Mouse (Mus musculus): Measurements from ENCODE around the gene Slc45a3.
A peak's percentile ranks its signal among the peaks of the same experiment; 100 is the strongest.

Slc45a3 gene

DNA sequence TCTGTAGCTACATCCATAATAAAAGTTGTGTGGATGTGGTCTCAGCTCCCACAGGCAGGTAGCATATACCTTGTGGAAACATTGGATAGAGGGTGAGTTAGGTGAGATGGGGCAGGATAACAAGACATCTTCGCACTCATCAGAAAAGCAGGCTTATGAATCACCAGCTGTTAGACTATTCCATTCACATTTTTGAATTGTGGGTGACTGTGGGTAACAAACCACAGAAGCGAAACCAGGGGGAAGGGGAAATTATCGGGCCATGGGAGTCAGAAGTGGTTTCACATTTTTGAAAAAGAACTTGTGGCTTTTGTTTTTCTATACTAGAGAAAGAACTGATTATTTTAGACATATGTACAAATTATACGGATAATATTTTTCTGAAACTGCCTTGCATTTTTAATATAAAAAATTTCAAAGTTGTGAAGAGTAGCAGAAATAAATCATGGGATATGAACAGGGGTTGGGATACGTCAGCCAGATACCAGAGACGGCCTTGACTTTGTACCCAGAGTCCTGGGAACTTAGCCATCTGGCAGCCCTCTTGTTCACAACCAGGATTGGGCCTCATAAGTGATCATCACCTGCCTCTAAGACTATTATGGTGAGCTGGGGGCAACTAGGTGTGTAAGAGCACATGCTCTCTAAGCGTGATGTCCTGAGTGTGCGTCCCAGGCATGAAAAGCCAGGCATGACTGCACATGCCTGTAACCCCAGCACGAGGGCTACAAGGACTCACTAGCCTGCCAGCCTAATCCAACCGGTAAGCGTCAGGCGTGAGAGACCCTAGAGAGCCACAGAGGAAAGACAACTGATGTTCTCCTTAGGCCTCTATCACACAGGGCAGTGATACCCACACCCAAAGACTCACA lies 30.6 kb downstream of the Slc45a3 start:
- DNase-seq (ENCODE audit: low spot score in 2 of 2) = no peak

DNA sequence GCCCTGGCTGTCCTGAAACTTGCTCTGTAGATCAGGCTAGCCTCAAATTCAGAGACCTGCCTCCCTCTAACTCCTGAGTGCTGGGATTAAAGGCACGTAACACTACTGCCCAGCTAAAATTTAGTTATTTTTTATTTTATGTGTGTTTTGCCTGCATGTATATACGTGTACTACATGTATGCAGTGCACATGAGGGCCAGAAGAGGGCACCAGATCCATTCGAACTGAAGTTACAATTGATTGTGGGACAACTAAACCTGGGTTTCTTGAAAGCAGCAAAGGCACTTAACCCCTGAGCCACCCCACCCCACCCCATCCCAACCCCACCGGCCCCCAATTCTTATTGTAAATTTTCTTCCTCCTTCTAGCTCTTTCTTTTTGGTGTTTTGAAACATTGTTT lies 32.3 kb downstream of the Slc45a3 start:
- DNase-seq (ENCODE audit: low spot score in 2 of 2) = peak; percentile 73 to 87

DNA sequence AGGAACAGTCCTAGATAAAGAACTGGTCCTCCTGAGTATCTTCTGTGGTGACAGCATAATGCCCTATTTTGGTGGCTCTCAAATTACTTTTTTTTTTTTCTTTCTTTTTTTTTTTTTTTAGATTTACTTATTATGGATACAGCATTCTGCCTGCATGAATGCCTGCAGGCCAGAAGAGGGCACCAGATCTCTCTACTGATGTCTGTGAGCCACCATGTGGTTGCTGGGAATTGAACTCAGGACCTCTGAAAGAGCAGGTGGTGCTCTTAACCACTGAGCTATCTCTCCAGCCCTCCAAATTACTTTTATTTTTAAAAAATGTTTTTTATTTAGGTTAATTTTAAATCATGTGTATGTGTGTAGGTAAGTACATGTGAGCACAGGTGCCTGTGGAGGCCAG lies 37.7 kb downstream of the Slc45a3 start:
- DNase-seq (ENCODE audit: low spot score in 2 of 2) = no peak

DNA sequence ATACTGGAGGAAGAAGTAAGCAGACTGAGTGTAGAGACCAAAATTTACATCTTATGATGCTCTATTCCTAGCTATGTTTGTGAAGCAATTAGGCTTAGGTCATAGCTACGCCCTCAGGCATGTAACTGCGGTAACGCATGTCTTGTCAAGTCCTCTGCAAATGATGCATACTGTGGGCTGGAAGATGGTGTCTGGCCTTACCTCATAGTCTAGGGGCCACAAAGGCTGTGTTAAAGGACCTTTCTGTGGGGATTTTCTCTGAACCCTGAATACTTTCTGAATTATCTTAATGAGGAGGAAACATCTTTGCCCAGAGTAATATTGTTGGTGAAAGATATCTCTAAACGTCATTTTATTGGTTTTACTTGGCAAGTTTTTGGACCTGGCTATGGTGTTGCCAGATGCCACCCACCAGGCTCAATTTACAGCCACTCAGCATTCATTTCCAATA lies 39.1 kb downstream of the Slc45a3 start:
- no peak for DNase-seq (ENCODE audit: low spot score in 2 of 2)

DNA sequence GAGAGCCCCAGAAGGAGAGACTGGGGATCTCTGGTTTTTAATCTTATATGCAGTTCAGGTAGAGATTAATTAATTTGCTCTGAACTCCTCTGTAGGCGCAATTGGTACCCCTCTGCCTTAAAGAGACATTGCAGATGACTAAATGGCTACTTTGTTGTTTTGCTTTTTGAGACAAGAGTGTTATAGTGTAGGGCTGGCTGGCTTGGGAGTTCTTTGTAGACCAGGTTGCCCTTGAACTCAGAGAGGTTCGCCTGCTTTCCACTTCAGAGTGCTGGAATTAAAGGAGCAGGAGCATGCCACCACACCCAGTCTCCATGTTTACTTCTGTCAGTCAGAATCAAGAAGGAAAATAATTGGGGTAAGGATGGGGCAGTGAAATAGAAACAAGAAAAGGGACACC lies 40.3 kb downstream of the Slc45a3 start:
- no peak for DNase-seq (ENCODE audit: low spot score in 2 of 2)

DNA sequence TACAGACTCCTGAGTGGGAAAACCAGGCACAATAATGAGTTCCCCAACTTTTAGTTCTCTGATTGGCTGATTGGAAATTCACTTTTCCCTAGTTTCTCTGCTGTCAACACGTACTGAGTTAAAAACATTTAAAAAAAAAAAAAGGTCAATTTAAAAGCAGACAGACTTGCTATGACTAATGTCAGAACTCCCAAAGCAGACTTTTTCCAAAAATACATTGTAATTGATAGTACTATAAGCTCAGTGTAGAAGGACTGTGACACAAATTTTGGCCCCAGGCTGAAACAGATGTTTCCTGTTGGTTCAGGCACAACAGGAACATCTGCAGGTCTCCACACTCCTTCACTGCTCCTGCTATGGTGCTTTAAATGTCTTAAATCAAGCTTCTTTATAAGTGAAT lies 41.0 kb downstream of the Slc45a3 start:
- no peak for DNase-seq (ENCODE audit: low spot score in 2 of 2)

DNA sequence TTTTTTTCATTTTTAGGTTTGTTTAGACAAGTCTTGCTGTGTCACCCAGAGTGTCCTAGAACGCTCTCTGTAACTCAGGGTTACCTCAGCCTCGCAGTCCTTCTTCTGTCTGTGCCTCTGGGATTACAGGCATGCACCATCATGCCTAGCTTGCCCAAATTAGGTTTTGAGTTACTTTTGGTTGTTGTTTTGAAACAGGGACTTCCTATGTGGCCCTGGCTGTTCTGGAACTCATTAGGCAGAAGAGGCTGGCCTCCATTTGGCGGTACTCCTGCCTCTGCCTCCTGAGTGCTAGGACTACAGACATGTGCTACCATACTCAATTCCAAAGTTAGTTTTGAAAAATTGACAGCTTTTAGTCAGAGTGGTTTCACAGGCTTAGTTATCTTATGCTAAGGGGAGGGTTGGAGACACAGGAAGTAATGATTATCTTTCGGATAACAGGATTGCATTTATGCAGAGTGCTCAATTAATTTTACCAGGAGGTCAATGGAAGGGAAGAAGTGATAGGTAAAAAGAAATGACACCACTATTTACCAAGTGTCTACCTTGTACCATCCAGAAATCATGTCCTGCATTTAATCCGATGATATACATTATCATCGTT lies 41.9 kb downstream of the Slc45a3 start:
- DNase-seq (ENCODE audit: low spot score in 2 of 2) = no peak

DNA sequence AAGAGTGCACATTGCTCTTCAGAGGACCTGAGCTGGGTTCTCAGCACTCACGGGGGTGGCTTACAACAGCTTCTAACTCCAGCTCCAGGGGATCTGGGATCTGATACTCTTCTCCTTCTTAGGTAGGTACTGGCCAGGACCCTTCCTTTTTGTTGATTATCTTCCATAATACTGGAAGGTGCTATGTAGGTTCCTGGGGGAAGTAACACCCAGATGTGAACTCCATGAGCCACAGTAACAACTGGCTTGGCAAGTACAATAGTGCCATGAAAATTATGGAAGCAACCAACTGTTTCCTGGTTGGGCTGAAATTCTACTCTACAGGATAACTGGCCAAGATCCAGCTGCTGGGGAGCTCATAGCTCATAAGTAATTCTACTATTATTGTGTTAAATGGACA lies 42.7 kb downstream of the Slc45a3 start:
- DNase-seq (ENCODE audit: low spot score in 2 of 2) = no peak

DNA sequence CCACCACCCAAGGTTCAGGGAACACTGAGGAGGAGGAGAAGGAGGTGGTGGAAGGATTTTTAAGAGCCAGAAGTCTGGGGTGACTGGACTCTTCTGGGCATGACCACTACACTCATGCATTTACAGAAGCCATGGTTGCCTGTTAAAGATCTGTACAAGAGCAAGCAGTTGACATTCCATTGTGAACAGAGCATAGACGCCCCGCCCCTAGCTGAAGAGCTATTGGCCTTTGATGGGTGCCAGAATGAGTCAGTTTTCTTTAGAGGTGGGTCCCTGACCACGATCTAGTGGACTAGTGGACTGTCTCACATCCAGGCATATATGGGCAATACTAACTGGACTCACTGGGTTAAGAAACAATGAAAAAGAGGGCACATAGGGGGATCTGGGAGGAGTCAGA lies 43.3 kb downstream of the Slc45a3 start:
- DNase-seq (ENCODE audit: low spot score in 2 of 2) = no peak

DNA sequence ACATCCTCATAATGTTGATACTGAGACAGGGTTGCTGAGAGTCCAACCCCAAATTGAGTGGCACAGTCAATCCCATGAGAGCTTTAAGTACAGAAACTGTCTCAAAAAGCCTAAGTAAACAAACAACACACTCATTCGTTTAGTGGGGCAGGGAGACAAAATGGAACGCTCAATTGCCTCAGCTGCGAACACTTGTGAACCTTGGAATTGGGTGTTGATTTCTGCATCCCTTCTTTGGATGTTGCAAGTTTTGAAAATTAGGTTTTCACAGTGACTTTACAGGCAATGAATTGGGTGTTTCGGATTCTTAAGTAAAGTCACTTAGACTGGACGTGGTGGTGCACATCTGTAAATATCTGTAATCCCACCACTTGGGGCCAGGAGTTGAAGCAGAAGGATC lies 44.0 kb downstream of the Slc45a3 start:
- DNase-seq (ENCODE audit: low spot score in 2 of 2) = no peak

DNA sequence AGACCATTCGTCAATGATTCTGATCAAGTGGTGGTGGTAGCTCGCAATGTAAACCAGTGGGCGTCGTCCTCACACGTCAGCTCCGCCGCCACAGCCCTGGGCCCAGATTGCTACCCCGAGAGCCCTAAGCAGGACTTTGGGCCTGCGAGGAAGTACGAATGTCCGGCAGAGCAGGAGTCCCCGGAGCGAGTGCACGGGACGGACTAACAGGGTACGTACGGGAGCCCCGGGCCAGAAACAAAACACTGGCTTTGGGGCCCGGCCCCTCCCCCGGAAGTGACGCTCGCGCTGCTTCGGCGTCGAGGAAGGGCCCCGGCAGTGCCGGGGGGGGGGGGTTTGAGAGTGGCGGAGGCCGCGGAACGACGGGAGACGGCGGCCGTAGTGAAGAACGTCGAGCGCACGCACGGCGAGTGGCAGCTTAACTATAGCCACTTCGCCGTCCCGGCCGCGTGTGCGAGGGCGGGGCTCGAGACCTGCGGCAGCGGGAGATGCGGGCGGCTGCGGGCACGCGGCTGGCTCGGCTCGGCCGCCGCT lies 44.6 kb downstream of the Slc45a3 start, which contains the start of gene Elk4:
Gene Elk4, plus strand, starts transcription at position 326 of the 534 bp plus-strand sequence.
- peak; percentile 87 to 94 for DNase-seq (ENCODE audit: low spot score in 2 of 2)

DNA sequence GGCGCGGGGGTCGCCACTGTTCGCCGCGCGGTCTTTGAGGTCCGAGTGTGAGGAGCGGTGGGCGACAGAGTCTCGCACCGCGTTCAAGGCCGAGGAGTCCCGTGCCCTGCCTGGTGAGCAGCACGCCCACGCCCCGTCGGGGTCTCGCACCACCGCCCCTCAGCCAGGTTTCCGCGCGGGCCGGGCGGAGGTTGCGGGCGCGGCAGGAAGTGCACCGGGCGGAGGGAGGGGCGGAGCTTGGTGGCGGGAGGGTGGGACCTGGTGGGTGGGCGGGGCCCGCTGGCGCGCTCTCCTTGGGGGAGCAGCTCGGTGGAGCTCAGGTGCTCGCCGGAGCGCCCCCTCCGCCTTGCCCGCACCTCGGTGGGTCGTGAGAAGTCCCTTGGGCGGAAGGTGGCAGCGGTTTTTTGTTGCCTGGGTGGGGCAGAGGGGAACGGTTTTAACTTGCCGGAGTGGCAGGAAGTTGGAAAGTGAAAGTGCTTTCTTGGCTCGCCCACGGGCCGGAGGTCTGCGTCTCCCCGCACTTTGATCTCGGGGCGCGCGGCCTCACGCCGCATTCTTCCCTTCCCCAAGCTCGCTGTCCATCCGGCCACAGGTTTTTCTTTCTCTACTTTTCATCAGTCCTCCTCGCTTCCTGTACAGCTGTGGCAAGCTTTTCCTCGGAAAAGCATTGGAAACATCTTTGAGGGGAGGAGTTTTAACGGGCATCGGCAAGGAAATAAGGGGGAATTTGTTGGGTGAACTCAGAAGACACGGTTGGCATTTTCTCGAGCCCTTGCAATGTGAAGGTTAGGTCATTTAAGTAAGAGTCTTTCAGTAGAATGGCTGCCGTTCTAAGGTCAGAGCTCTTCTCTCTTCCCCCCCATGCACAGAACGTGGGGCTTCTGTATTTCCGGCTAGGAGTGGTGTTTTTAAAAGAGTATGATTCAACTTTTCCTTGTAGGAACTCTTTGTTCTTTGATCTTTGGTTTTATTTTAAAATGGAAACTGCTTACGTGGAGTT lies 45.4 kb downstream of the Slc45a3 start:
- peak; percentile 90 to 96 for DNase-seq (ENCODE audit: low spot score in 2 of 2)

DNA sequence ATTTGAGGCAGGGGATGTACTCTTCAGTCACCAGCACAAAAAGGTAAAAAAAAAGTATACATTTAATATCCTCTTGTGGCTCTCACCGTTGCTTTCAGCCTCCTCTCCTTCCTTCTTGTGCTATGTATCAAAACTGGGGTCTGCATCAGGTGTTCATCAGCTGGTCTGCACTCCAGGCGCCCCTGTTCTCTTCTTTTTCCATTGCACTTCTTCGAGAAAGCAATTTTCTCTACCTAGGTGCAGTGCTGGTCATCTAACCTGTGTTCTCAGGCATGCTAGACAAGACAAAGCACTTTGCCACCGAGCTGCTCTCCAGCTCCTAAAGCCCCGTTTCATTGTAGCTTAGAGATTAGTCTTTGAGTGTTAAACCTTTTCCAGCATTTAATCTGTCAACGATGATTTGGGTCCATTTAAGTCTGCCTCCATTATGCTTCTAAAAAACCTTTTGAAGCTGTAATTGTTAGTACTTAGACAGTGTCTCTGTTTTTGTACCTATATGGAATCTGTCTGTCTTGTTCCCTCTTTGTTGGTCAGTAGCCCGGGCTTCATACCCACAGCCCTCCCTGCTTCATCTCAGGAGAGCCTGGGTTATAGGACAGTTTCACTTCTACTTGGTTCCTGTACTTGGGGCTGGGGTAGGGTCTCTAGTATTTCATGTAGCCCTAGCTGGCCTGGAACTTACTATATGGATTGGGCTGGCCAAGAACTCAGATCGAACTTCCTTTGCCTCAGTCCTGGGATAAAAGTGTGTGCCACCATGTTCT lies 46.3 kb downstream of the Slc45a3 start:
- no peak for DNase-seq (ENCODE audit: low spot score in 2 of 2)

DNA sequence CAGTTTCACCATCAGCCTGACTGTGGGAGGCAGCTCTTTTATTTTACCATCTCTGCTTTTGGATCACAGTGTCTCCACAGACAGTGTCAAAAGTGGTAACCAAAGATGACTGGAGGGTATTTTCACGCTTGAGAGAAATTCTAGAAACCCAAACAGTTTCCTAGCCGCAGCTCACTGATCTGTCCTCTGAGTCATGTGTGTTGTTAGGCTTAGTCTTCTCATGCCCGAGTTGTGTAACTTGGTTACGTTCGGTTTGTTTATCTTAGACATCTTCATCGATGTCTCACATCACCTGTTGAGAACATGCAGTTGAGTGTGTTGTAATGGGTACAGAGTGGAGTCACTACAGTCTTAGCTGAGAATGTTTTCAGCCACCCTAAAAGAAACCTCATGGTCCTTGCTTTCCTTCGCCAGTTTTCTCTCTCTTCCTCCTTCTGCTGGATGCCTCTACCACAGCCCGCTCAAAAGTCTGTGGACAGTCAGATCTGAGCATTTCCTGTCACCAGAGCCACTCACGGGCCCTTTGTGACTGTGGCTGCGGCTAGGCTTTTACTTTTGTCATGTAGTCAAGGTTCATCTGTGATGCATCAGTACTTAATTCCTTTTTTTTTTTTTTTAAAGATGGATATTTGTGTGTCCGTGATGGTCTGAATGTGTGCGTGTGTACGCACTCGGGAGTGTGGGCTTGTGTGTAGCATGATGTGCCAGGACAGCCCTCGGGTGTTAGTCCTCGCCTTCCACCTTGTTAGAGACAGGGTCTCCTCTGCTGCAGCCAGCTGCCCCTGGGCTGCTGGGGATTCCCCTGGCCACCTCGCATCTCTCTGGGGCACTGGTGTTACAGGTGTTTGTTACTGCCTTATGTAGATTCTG lies 48.1 kb downstream of the Slc45a3 start:
- DNase-seq (ENCODE audit: low spot score in 2 of 2) = peak in 1 of 2 experiments; percentile 47

DNA sequence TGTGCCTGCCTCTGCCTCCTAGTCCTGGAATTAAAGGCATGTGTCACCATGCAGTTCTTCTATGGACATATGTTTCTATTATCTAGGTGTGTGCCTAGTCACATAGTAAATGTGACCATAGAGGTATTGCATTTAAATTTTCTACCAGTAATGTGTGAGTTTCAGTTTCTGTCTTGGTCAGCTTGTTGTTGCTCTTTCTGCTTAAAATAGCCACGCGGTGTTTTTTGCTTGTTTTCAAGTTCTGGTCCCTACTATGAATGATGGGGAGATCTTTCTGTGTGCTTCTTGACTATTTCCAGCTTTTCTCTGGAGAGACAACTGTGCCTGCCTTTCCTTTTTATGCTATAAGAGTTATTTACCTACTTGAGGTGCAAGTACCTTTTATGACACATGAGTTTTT lies 49.0 kb downstream of the Slc45a3 start:
- DNase-seq (ENCODE audit: low spot score in 2 of 2) = no peak

DNA sequence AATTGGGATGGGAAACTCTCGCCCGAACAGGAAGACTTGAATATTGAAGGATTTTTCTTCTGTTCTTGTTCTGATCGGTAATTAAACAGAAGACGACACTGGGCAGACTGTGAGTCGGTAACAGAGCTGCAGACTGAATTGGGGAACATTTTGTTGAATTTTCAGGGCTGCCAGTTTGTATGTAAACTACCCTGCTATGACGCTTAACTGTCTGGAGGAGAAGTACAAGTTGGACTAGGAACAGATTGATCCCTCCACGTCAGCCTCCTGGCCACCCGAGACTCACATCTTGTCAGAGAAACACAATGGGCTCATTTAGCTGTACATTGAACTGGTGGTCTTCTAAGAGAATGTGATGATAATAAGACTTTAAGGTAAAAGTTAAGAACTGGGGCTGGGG lies 50.1 kb downstream of the Slc45a3 start:
- no peak for DNase-seq (ENCODE audit: low spot score in 2 of 2)

DNA sequence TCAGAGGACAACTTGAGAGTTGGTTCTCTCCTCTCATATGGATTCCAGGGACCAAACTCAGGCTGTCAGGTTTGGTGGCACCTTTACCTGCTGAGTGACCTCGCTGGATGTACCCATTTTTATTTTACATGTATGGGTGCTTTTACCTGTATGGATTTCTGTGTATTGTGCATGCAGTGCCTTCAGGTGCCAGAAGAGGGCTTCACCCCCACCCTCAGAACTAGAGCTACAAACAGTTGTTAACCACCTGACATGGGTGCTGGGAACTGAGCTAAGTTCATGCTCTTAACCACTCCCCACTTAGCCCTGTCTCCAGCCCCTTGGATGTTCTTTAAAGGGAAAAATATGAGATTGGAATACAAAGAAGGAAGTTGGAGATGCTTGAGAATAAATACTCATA lies 52.0 kb downstream of the Slc45a3 start:
- DNase-seq (ENCODE audit: low spot score in 2 of 2) = no peak

DNA sequence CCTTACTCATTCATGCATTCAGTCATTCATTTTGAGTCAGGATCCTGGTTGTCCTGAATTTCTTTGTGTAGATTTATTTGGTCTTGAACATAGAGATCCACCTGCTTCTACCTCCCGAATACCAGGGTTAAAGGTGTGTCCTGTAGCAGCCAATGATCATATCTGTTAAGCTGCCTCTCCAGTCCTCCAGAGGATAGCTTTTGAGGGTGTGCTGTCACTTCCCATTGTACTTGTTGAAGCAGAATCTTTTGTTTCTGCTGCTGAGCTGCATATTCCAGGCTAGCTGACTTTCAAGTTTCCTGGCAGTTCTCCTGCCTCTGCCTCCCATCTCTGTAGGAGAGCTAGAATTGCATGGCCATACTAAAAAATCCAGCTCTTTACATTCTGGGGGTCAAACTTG lies 53.9 kb downstream of the Slc45a3 start:
- DNase-seq (ENCODE audit: low spot score in 2 of 2) = no peak

DNA sequence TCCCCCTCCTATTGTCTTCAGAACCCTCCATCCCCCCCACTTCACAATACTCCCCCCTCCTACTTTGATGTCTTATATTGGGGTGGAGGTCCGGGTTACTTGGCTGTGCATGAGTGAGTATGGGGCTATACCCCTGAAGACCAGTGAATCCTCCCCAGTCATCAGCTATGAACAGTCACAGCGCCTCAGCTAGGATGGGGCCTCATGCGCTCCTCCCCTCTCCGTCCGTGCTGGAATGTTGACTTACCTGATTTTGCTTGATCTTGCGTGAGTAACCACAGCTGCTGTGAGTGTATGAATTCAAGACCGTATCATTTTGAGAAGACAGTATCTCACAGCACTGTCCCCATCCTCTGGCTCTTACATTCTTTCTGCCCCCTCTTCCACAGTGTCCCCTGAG lies 57.1 kb downstream of the Slc45a3 start:
- no peak for DNase-seq (ENCODE audit: low spot score in 2 of 2)

DNA sequence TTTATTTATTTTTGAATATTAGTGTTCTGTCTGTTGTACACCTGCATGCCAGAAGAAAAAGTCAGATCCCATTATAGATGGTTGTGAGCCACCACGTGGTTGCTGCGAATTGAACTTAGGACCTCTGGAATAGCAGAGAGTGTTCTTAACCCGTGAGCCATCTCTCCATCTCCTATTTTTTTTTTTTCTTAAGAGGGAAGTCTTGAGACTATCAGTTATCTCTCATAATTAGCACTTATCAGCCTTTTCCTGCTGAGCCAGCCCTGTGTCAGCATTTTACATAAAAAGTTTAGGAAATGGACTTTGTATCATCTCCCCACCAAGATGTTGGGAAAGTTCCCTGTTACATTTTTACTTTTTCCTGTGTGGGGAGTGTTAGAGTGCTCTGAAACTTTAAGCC lies 59.3 kb downstream of the Slc45a3 start:
- no peak for DNase-seq (ENCODE audit: low spot score in 2 of 2)
